Mouse (Mus musculus) embryo, embryonic 10.5 days (tissue): ENCODE data around the gene AW549877.

Source experiments
- DNase-seq: peaks from one replicate; pipeline ENCODE4 v3.0.0-alpha.2; 2015; ENCODE audit warnings: low spot score

AW549877 gene

GRCm38 (mm10) chr15:3982732-3983131 lies 12.8 kb downstream of the AW549877 start:
- no peak for DNase-seq

- no peak for DNase-seq
Observed at GRCm38 (mm10) chr15:3979871-3980270, 15.7 kb downstream of the AW549877 start.

GRCm38 (mm10) chr15:3979061-3979848 lies 16.3 kb downstream of the AW549877 start, which contains the start of gene Fbxo4:
Fbxo4 (minus strand) TSS chr15:3979573.
- DNase-seq = peak; percentile 72

GRCm38 (mm10) chr15:3978279-3978678 lies 17.3 kb downstream of the AW549877 start:
- DNase-seq = no peak

GRCm38 (mm10) chr15:3973300-3973699 lies 22.2 kb downstream of the AW549877 start:
- no peak for DNase-seq

GRCm38 (mm10) chr15:3970193-3970592 lies 25.4 kb downstream of the AW549877 start:
- DNase-seq = no peak

GRCm38 (mm10) chr15:3969743-3970142 lies 25.8 kb downstream of the AW549877 start:
- DNase-seq = no peak

GRCm38 (mm10) chr15:3962251-3962650 lies 33.3 kb downstream of the AW549877 start:
- DNase-seq = no peak

GRCm38 (mm10) chr15:3960094-3960493 lies 35.5 kb downstream of the AW549877 start:
- DNase-seq = no peak

- DNase-seq = peak; percentile 75
Observed at GRCm38 (mm10) chr15:3957982-3958381, 37.6 kb downstream of the AW549877 start.

GRCm38 (mm10) chr15:3954971-3955370 lies 40.6 kb downstream of the AW549877 start:
- no peak for DNase-seq

GRCm38 (mm10) chr15:3938132-3938531 lies 57.4 kb downstream of the AW549877 start:
- DNase-seq = no peak

GRCm38 (mm10) chr15:3936056-3936455 lies 59.5 kb downstream of the AW549877 start:
- DNase-seq = no peak

GRCm38 (mm10) chr15:3933466-3933865 lies 62.1 kb downstream of the AW549877 start:
- no peak for DNase-seq
